Mouse (Mus musculus) erythroid progenitor cell, adult 5-6 weeks (primary cell): ENCODE measurements around the gene Mcu. TPM values are rescaled to one million over a fixed set of nuclear protein-coding genes. Genes with fewer than 3 reads are reported as not detected.

Experiments used
- ATAC-seq: replicated peaks from 2 replicates; pipeline ENCODE4 v1.8.0; 2016; ENCODE audit warnings: moderate number of reproducible peaks, mild to moderate bottlenecking, moderate TSS enrichment, inconsistent platforms; ENCODE audit not compliant: poor library complexity, low FRiP score, severe bottlenecking
- total RNA-seq, 2 experiments: library from RNA; stranded (forward) in 1 of 2; stranded (reverse) in 1 of 2; fragments of 150-400 nt in 1 of 2; fragments of 186-747, 209-891 nt in 1 of 2; gene quantifications; 2 replicates each; pipeline versions ENCODE4 v1.2.3 to v1.2.4; 2015 to 2017; ENCODE audit warnings: low replicate concordance in 2 of 2

Mcu gene
- total RNA-seq, 2 experiments from 2014 or later, result 14.7 to 14.8 TPM

GRCm38 (mm10) chr10:59444635-59445034 lies 171.9 kb downstream of the Mcu start:
- ATAC-seq, result no peak

- no peak for ATAC-seq
Observed at GRCm38 (mm10) chr10:59444106-59444505, 172.4 kb downstream of the Mcu start.

GRCm38 (mm10) chr10:59443212-59443611 lies 173.3 kb downstream of the Mcu start:
- ATAC-seq, result no peak

- no peak for ATAC-seq
Observed at GRCm38 (mm10) chr10:59441735-59442134, 174.8 kb downstream of the Mcu start, which contains the start of gene Oit3. Gene Oit3 (minus strand): TSS chr10:59441778.

GRCm38 (mm10) chr10:59440177-59440576 lies 176.3 kb downstream of the Mcu start:
- no peak for ATAC-seq

- ATAC-seq, result no peak
Observed at GRCm38 (mm10) chr10:59439508-59439931, 177.0 kb downstream of the Mcu start.

- ATAC-seq, result no peak
Observed at GRCm38 (mm10) chr10:59438651-59439050, 177.8 kb downstream of the Mcu start.

- no peak for ATAC-seq
Observed at GRCm38 (mm10) chr10:59435746-59436145, 180.7 kb downstream of the Mcu start.

- ATAC-seq, result no peak
Observed at GRCm38 (mm10) chr10:59430701-59431218, 185.7 kb downstream of the Mcu start.

- no peak for ATAC-seq
Observed at GRCm38 (mm10) chr10:59429448-59430135, 186.9 kb downstream of the Mcu start.

- ATAC-seq, result no peak
Observed at GRCm38 (mm10) chr10:59426371-59426770, 190.1 kb downstream of the Mcu start.

- no peak for ATAC-seq
Observed at GRCm38 (mm10) chr10:59425369-59425768, 191.1 kb downstream of the Mcu start.

- no peak for ATAC-seq
Observed at GRCm38 (mm10) chr10:59424453-59424852, 192.0 kb downstream of the Mcu start.

- no peak for ATAC-seq
Observed at GRCm38 (mm10) chr10:59419516-59419915, 197.0 kb downstream of the Mcu start.

- no peak for ATAC-seq
Observed at GRCm38 (mm10) chr10:59416623-59417022, 199.9 kb downstream of the Mcu start.

GRCm38 (mm10) chr10:59413711-59414110 lies 202.8 kb downstream of the Mcu start:
- ATAC-seq, result no peak

GRCm38 (mm10) chr10:59410264-59410663 lies 206.2 kb downstream of the Mcu start:
- ATAC-seq, result no peak

GRCm38 (mm10) chr10:59408499-59408898 lies 208.0 kb downstream of the Mcu start:
- ATAC-seq, result no peak

- ATAC-seq, result no peak
Observed at GRCm38 (mm10) chr10:59403793-59404149, 212.7 kb downstream of the Mcu start.

GRCm38 (mm10) chr10:59402899-59403792 lies 213.3 kb downstream of the Mcu start, which contains the start of gene Pla2g12b:
Gene Pla2g12b (plus strand): TSS chr10:59403660.
- ATAC-seq, result 0 out of 2 replicates have a peak, but pooled peaks have one; percentile 25
